Mouse (Mus musculus) hindbrain, embryonic 11.5 days (tissue): ENCODE data around the gene Pip5k1c. TPM values are rescaled to one million over a fixed set of nuclear protein-coding genes. Genes with fewer than 3 reads are reported as not detected.
A peak's percentile ranks its signal among the peaks of the same experiment; 100 is the strongest.

Experiments
- ATAC-seq: fragments of 200-750 bp; cut with Nextera tagmentation; 2 replicates; pipeline ENCODE4 v1.8.0; 2017; ENCODE audit warnings: mild to moderate bottlenecking, moderate TSS enrichment, moderate library complexity; ENCODE audit not compliant: low FRiP score
- DNase-seq: peaks from one replicate; pipeline ENCODE4 v3.0.0-alpha.2; 2015; ENCODE audit warnings: low spot score
- H3K27ac ChIP-seq: fragments of 300-500 bp; sonication (generic); 2 replicates; pipeline ENCODE4 v1.5.1; 2014; ENCODE audit warnings: mild to moderate bottlenecking, low read depth, low read length
- H3K27me3 ChIP-seq: fragments of 300-500 bp; sonication (generic); 2 replicates; pipeline ENCODE4 v1.6.1; 2014; ENCODE audit warnings: mild to moderate bottlenecking, low read length, moderate library complexity, mixed read lengths; ENCODE audit not compliant: control insufficient read depth, insufficient read depth
- H3K36me3 ChIP-seq: fragments of 300-500 bp; sonication (generic); 2 replicates; pipeline ENCODE4 v1.6.1; 2014; ENCODE audit warnings: mild to moderate bottlenecking, low read length, moderate library complexity, mixed read lengths; ENCODE audit not compliant: control insufficient read depth, insufficient read depth
- H3K4me1 ChIP-seq: fragments of 300-500 bp; sonication (generic); replicated peaks from 2 replicates; pipeline ENCODE4 v1.6.1; 2014; ENCODE audit warnings: low read length, mixed read lengths; ENCODE audit not compliant: control insufficient read depth, insufficient read depth
- H3K4me2 ChIP-seq: fragments of 300-500 bp; sonication (generic); replicated peaks from 2 replicates; pipeline ENCODE4 v1.6.1; 2014; ENCODE audit warnings: mild to moderate bottlenecking, low read depth, low read length
- H3K4me3 ChIP-seq: fragments of 300-500 bp; sonication (generic); 2 replicates; pipeline ENCODE4 v1.5.1; 2014; ENCODE audit warnings: low read depth, low read length
- H3K9ac ChIP-seq: fragments of 300-500 bp; sonication (generic); 2 replicates; pipeline ENCODE4 v1.6.1; 2014; ENCODE audit warnings: low read depth, low read length
- H3K9me3 ChIP-seq: fragments of 300-500 bp; sonication (generic); 2 replicates; pipeline ENCODE4 v1.6.1; 2016; ENCODE audit warnings: low read length; ENCODE audit not compliant: control insufficient read depth
- WGBS: fragments of 180-500 bp; shearing (Covaris S2); extraction: QIAGEN DNeasy Blood & Tissue Kit; methylation state at CpG from one replicate; pipeline ENCODE4 v1.1.7; 2014; 5-methylcytosine and 5-hydroxymethylcytosine counted together
- polyA plus RNA-seq: library from polyadenylated mRNA; unstranded; fragments of >200 nt; fragmentation: Nextera tagmentation; extraction: Ambion mirVana; gene quantifications from 2 replicates; pipeline ENCODE4 v1.2.1, GENCODE M21; 2014

Pip5k1c gene
- polyA plus RNA-seq, 1 experiment from 2014 or later = 47.0 TPM

DNA sequence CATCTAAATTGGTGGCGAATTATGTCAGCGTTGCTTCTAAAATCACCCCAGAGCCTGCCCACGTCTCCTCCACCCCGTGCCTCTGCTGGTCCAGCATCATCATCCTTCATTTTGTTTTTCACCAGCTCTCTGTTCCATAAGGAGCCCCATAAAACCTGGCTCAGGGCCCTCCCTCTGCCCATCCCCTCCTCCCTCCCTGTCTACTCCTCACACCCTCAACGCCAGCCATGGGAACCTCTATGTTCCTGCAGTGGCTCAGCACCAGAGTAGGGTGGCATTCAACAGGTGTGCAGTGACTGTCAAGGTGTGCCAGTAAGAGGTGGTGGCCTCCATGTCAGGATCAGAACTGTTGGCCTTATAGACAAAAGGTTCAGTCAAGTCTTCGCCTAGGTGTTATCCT lies 2.4 kb downstream of the Pip5k1c start:
- H3K9ac ChIP-seq = no peak overlapping the region
- 93% methylated on average over 6 of the region's 6 CpGs for WGBS
- no peak overlapping the region for H3K27ac ChIP-seq
- peaks cover 7% of the 10 kb centered on the region; the same call in 1 of the 2 replicates for H3K4me1 ChIP-seq
- peaks cover 15% of the 10 kb centered on the region for H3K27me3 ChIP-seq
- H3K36me3 ChIP-seq = no peaks in the 10 kb centered on the region
- H3K4me3 ChIP-seq = no peak overlapping the region
- H3K9me3 ChIP-seq = no peaks in the 10 kb centered on the region
- no peak for ATAC-seq
- no peak overlapping the region for H3K4me2 ChIP-seq
- no peak for DNase-seq

DNA sequence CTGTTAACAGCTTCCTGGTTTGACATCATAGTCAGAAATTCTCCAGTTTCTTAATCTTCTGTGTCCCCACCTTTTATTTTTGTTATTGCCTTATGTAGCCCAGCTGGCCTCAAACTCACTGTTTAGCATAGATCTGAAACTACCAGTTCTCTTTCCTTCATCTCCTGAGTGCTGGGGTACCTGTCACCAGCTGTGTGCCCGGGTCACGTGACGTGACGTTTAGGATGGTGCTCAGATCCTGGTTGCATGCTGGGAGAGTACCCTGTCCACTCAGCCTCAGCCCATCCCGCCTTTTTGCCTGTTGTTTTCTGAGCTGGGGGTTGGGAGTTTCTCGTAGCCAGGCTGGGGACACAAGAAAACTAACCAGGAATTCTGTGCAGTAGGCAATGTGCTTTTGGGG lies 4.5 kb downstream of the Pip5k1c start:
- no peak for DNase-seq
- Histone ChIP-seq H3K9me3 (no peaks in the 10 kb centered on the region), H3K4me1 (peaks cover 7% of the 10 kb centered on the region; the same call in 1 of the 2 replicates), H3K36me3 (no peaks in the 10 kb centered on the region), H3K27me3 (no peaks in the 10 kb centered on the region), H3K4me3 (no peak overlapping the region), H3K9ac (no peak overlapping the region), H3K4me2 (no peak overlapping the region), H3K27ac (no peak overlapping the region)
- WGBS = 73% methylated on average over 6 of the region's 6 CpGs
- ATAC-seq = no peak

DNA sequence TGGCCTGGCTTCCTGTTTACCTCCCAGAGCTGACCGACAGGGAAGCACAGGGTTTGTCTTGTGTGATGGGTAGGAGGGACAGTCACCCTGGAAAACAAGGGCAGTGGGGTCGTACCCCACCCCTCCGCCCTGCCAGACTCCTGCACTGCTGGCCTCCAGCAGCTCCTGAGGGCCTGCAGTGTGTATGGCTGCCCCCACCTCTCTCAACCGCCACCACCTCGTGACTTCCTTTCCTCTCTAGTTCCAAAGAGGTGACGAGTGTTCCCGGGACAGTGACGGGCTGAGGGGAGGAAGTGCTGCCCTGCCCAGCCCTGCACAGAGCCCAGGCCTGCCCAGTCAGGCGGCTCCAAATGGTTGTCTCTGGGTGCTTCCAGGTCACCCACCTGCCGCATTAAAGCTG lies 5.1 kb downstream of the Pip5k1c start:
- H3K4me1 ChIP-seq = peaks cover 7% of the 10 kb centered on the region; the same call in 1 of the 2 replicates
- no peaks in the 10 kb centered on the region for H3K36me3 ChIP-seq
- ATAC-seq = no peak
- no peak overlapping the region for H3K9ac ChIP-seq
- H3K27ac ChIP-seq = no peak overlapping the region
- H3K27me3 ChIP-seq = no peaks in the 10 kb centered on the region
- H3K9me3 ChIP-seq = no peaks in the 10 kb centered on the region
- WGBS = 61% methylated on average over 10 of the region's 10 CpGs
- no peak overlapping the region for H3K4me3 ChIP-seq
- no peak overlapping the region for H3K4me2 ChIP-seq
- DNase-seq = no peak

DNA sequence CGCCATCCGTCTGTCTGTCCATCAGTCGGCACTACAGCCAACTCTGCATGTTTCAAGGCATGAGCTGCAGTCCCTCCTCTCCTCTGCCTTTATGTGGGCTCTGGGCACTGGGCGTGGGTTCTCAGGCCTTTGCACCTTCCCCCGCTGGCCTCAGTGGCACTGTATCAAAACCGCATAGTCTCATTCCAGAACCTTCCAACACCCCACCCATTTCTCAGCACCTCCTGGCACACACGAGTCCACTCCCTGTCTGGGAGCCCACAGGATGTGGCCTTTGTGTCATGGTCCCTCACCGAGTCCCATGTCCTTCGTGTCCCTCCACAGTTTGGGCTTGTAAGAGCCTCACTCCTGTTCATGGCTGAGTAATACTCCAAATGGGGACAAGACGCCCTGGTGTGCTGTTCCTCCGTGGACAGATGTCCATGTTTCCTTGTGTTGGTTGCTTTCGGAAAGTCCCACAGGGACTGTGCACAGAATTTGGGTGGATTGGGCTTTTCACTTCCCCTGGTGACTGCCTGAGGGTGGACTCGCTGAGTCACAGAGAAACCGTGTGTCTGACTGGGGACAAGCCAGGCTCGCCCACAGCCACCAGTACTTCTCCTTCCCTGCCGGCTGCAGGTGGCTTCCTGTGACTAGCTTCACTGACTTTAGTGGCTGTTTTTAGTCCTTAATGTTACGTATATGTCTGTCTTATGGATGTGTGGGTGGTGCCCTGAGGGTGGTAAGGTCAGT lies 5.8 kb downstream of the Pip5k1c start:
- no peaks in the 10 kb centered on the region for H3K9me3 ChIP-seq
- H3K36me3 ChIP-seq = no peaks in the 10 kb centered on the region
- no peak overlapping the region for H3K27ac ChIP-seq
- WGBS = 94% methylated on average over 17 of the region's 17 CpGs
- H3K27me3 ChIP-seq = no peaks in the 10 kb centered on the region
- H3K4me3 ChIP-seq = no peak overlapping the region
- H3K9ac ChIP-seq = no peak overlapping the region
- ATAC-seq = no peak
- no peak overlapping the region for H3K4me2 ChIP-seq
- DNase-seq = no peak
- H3K4me1 ChIP-seq = peaks cover 7% of the 10 kb centered on the region; the same call in 1 of the 2 replicates

DNA sequence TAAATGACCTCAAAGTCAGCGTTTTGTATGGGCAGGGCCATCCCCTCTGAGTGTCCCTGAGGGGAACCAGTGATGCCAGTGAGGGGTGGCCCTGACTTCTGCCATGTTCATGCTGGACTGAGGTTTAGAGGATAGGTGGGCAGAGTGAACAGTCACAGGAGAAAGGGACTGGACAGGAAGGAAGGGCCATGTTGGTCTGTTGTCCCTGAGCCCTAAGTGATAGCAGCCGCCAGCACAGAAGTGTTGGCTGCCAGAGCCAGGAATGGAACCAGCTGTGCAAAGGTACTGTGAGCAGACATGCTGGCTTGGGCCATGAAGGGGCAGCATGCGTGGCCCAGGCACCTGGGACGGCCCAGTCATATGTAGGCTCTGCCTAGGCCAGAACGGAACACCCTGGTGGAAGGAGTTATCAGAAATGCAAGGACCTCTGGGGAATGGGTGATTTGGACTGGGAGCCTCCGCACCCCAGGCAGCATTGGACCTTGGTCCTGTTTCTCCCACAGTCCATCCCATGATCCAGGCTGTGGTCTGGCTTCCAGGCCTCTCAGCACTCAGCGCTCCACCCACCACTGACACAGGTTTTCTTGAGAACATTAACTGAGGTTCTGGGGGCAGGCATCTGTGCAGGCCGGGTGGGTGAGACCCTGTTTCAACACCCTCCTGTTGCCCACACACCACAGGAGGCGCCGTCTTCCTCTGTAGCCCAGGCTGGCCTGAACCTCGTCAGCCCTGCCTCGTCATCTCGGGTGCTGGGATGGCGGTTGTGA lies 7.0 kb downstream of the Pip5k1c start:
- 0 out of 2 replicates have a peak overlapping the region, but pooled peaks have one; percentile 7 for H3K9ac ChIP-seq
- no peak overlapping the region for H3K27ac ChIP-seq
- DNase-seq = no peak
- H3K36me3 ChIP-seq = no peaks in the 10 kb centered on the region
- H3K4me2 ChIP-seq = no peak overlapping the region
- H3K9me3 ChIP-seq = no peaks in the 10 kb centered on the region
- H3K27me3 ChIP-seq = no peaks in the 10 kb centered on the region
- ATAC-seq = no peak
- 87% methylated on average over 14 of the region's 14 CpGs for WGBS
- no peak overlapping the region for H3K4me3 ChIP-seq
- no peaks in the 10 kb centered on the region; the same call in 1 of the 2 replicates for H3K4me1 ChIP-seq

DNA sequence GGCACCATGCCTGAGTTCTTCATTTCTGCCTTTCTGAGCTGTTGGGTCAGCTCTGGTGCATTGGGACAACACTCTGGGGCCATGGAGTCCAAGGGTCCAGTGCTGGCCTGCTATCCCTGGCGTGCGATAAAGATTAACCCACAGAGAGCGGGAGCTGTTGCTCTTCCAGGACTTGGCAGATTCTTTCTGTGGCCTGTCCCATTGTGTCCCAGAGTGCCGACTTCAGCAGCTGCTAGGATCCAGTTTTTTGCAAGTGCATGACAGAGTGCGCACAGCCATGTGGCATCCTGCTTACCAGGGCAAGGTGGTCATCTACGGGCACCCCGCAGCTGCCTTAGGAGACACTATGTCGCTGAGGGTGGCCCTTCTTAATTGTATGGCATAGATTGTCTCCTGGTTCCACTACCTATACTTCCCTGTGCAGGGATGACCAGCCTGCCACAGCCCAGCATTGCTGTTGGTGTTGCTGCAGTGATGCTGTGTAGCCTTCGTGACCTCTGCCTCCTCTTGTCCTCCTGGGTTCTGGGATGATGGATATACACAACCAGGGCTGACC lies 7.7 kb downstream of the Pip5k1c start:
- DNase-seq (no peak), ATAC-seq (no peak)
- Histone ChIP-seq H3K9me3 (no peaks in the 10 kb centered on the region), H3K27me3 (no peaks in the 10 kb centered on the region), H3K4me2 (no peak overlapping the region), H3K4me1 (no peaks in the 10 kb centered on the region; the same call in 1 of the 2 replicates), H3K27ac (no peak overlapping the region), H3K4me3 (no peak overlapping the region), H3K36me3 (no peaks in the 10 kb centered on the region), H3K9ac (no peak overlapping the region)
- WGBS = 76% methylated on average over 9 of the region's 9 CpGs

DNA sequence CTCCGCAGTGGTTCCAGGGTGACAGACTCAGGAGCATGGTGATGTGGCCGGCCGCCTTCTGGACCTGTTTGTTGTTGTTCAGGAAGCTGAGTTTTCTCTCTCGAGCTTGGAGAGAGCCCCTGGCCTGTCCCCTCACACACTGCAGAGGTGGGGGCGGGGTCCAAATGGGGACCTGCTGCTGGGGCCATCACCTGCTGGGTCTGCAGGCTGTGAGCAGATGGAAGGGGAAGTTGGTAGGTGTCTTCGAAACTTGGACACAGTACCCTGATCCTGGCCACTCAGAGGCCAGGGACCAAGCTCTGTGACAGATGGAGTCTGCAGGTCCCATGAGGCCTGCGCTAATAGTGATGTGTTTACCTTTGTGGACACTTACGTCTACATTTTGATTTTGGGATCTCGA lies 8.6 kb downstream of the Pip5k1c start:
- no peaks in the 10 kb centered on the region for H3K9me3 ChIP-seq
- no peaks in the 10 kb centered on the region for H3K27me3 ChIP-seq
- H3K36me3 ChIP-seq = no peaks in the 10 kb centered on the region
- no peaks in the 10 kb centered on the region; the same call in 1 of the 2 replicates for H3K4me1 ChIP-seq
- no peak for ATAC-seq
- no peak overlapping the region for H3K9ac ChIP-seq
- H3K4me3 ChIP-seq = no peak overlapping the region
- H3K27ac ChIP-seq = no peak overlapping the region
- 80% methylated on average over 9 of the region's 9 CpGs for WGBS
- DNase-seq = no peak
- H3K4me2 ChIP-seq = no peak overlapping the region

DNA sequence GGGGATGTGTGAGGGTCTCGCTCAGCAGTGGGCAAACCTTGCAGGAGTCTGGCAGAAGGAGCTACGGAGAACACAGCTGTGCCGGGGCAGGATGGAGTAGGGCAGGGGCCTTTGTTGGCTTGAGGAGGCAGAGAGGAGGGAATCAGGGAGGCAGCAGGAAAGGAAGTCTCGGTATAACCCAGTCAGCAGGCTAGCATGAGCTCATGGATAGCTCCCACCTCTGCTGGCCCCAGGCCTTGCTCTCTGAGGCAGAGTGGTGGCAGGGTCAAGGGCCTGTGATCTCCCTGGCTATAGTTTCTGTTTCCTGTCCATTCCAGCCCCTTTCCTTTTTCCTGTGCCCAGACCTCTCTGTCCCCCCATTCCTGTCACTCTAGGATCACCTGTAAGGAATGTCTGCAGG lies 9.5 kb downstream of the Pip5k1c start:
- 0 out of 2 replicates have a peak overlapping the region, but pooled peaks have one; percentile 17 for H3K27ac ChIP-seq
- ATAC-seq = no peak
- WGBS = 70% methylated on average over 4 of the region's 4 CpGs
- H3K9ac ChIP-seq = 0 out of 2 replicates have a peak overlapping the region, but pooled peaks have one; percentile 4
- no peaks in the 10 kb centered on the region; the same call in 1 of the 2 replicates for H3K4me1 ChIP-seq
- peaks cover under 1% of the 10 kb centered on the region; the same call in 1 of the 2 replicates for H3K36me3 ChIP-seq
- H3K4me2 ChIP-seq = no peak overlapping the region
- no peaks in the 10 kb centered on the region for H3K27me3 ChIP-seq
- H3K9me3 ChIP-seq = no peaks in the 10 kb centered on the region
- DNase-seq = no peak
- no peak overlapping the region for H3K4me3 ChIP-seq
